Mouse (Mus musculus) liver, embryonic 14.5 days (tissue): ENCODE measurements at regions not wholly inside any gene's neighbourhood (a gene's known extent, or its start where the extent isn't known, plus 50 kb on each side); places are given as distances from the start of the nearest gene placed in this dataset.

ENCODE experiments used
- CTCF ChIP-seq: IDR thresholded peaks from 2 replicates; pipeline ENCODE4 v1.5.1; 2016; ENCODE audit warnings: antibody characterized with exemption, low read depth, control low read depth
- EP300 ChIP-seq: IDR thresholded peaks from 2 replicates; pipeline ENCODE4 v1.6.1; 2016; ENCODE audit warnings: antibody characterized with exemption, low read depth

DNA sequence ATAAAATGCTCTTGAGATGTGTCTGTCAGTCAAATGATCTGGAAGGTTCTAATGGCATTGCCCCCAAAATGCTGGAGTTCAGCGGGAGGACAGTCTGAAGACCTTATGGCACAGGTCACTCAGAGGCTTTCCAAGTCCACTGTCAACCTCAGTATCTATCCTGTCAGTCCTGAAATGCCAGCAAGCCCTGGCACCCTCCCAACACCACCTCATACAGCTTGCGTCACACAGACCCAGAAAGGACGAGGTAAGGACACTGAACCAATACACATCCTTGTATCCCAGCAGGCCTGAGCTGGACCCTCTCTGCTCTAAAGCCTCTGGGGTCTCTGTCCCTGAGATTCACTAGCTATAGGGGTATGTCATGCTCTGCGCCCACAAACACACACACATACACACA lies 176.6 kb downstream of the Setd4 start:
- TF ChIP-seq CTCF (no peak), EP300 (no peak)
